Mouse (Mus musculus): ENCODE data around the gene Lpp. TPM values are rescaled to one million over a fixed set of nuclear protein-coding genes. Genes with fewer than 3 reads are reported as not detected.

Gene Lpp
- polyA plus RNA-seq, 1 experiment from 2014 or later = 79.2 TPM

GRCm38 (mm10) chr16:24629218-24630172, 236.2 kb downstream of the Lpp start:
- WGBS = 78% methylated on average over 12 of the region's 12 CpGs
- Histone ChIP-seq H3K27me3 (replicated peaks; ENCODE audit: control insufficient read depth, insufficient read depth, low read length) (no peaks in the 10 kb centered on the region), H3K27ac (ENCODE audit: low read depth) (no peak overlapping the region), H3K36me3 (ENCODE audit: control insufficient read depth, insufficient read depth, low read length) (no peaks in the 10 kb centered on the region), H3K4me2 (ENCODE audit: low read length) (no peak overlapping the region), H3K4me3 (ENCODE audit: low read depth, low read length) (no peak overlapping the region), H3K9me3 (ENCODE audit: control insufficient read depth, low read length) (no peaks in the 10 kb centered on the region), H3K9ac (ENCODE audit: low read length) (no peak overlapping the region), H3K4me1 (replicated peaks; ENCODE audit: control insufficient read depth, insufficient read depth, low read length) (no peaks in the 10 kb centered on the region)
- ATAC-seq (replicated peaks; ENCODE audit: low FRiP score, low TSS enrichment, low read depth) (no peak), DNase-seq (ENCODE audit: low spot score) (no peak)

GRCm38 (mm10) chr16:24635381-24635919, 242.1 kb downstream of the Lpp start:
- WGBS = 94% methylated on average over 7 of the region's 7 CpGs
- Histone ChIP-seq H3K9ac (ENCODE audit: low read length) (no peak overlapping the region), H3K4me3 (ENCODE audit: low read depth, low read length) (no peak overlapping the region), H3K36me3 (ENCODE audit: control insufficient read depth, insufficient read depth, low read length) (no peaks in the 10 kb centered on the region), H3K27ac (ENCODE audit: low read depth) (no peak overlapping the region), H3K4me1 (replicated peaks; ENCODE audit: control insufficient read depth, insufficient read depth, low read length) (no peaks in the 10 kb centered on the region), H3K27me3 (replicated peaks; ENCODE audit: control insufficient read depth, insufficient read depth, low read length) (no peaks in the 10 kb centered on the region), H3K9me3 (ENCODE audit: control insufficient read depth, low read length) (no peaks in the 10 kb centered on the region), H3K4me2 (ENCODE audit: low read length) (no peak overlapping the region)
- DNase-seq (ENCODE audit: low spot score) = no peak
- no peak for ATAC-seq (replicated peaks; ENCODE audit: low FRiP score, low TSS enrichment, low read depth)

GRCm38 (mm10) chr16:24636894-24637293, 243.6 kb downstream of the Lpp start:
- 83% methylated on average over 2 of the region's 2 CpGs for WGBS
- H3K4me2 ChIP-seq (ENCODE audit: low read length) = no peak overlapping the region
- no peak for ATAC-seq (replicated peaks; ENCODE audit: low FRiP score, low TSS enrichment, low read depth)

GRCm38 (mm10) chr16:24641003-24641797, 247.9 kb downstream of the Lpp start:
- Histone ChIP-seq H3K27me3 (replicated peaks; ENCODE audit: control insufficient read depth, insufficient read depth, low read length) (no peaks in the 10 kb centered on the region), H3K9me3 (ENCODE audit: control insufficient read depth, low read length) (no peaks in the 10 kb centered on the region), H3K9ac (ENCODE audit: low read length) (no peak overlapping the region), H3K36me3 (ENCODE audit: control insufficient read depth, insufficient read depth, low read length) (no peaks in the 10 kb centered on the region), H3K4me1 (replicated peaks; ENCODE audit: control insufficient read depth, insufficient read depth, low read length) (no peaks in the 10 kb centered on the region), H3K4me2 (ENCODE audit: low read length) (no peak overlapping the region), H3K27ac (ENCODE audit: low read depth) (no peak overlapping the region), H3K4me3 (ENCODE audit: low read depth, low read length) (no peak overlapping the region)
- WGBS = 80% methylated on average over 9 of the region's 9 CpGs
- ATAC-seq (replicated peaks; ENCODE audit: low FRiP score, low TSS enrichment, low read depth) = no peak
- DNase-seq (ENCODE audit: low spot score) = no peak

More at GRCm38 (mm10) chr16:24636894-24637293, 243.6 kb downstream of the Lpp start:
- H3K36me3 ChIP-seq (ENCODE audit: control insufficient read depth, insufficient read depth, low read length) = no peaks in the 10 kb centered on the region
- no peaks in the 10 kb centered on the region for H3K9me3 ChIP-seq (ENCODE audit: control insufficient read depth, low read length)
- H3K4me3 ChIP-seq (ENCODE audit: low read depth, low read length) = no peak overlapping the region
- no peak for DNase-seq (ENCODE audit: low spot score)
- no peaks in the 10 kb centered on the region for H3K27me3 ChIP-seq (replicated peaks; ENCODE audit: control insufficient read depth, insufficient read depth, low read length)
- H3K27ac ChIP-seq (ENCODE audit: low read depth) = no peak overlapping the region
- H3K4me1 ChIP-seq (replicated peaks; ENCODE audit: control insufficient read depth, insufficient read depth, low read length) = no peaks in the 10 kb centered on the region
- no peak overlapping the region for H3K9ac ChIP-seq (ENCODE audit: low read length)

GRCm38 (mm10) chr16:24643024-24643635, 249.8 kb downstream of the Lpp start:
- 80% methylated on average over 4 of the region's 4 CpGs for WGBS
- H3K4me1 ChIP-seq (replicated peaks; ENCODE audit: control insufficient read depth, insufficient read depth, low read length) = no peaks in the 10 kb centered on the region
- H3K4me3 ChIP-seq (ENCODE audit: low read depth, low read length) = no peak overlapping the region
- no peak overlapping the region for H3K4me2 ChIP-seq (ENCODE audit: low read length)
- ATAC-seq (replicated peaks; ENCODE audit: low FRiP score, low TSS enrichment, low read depth) (no peak), DNase-seq (ENCODE audit: low spot score) (no peak)
- no peaks in the 10 kb centered on the region for H3K27me3 ChIP-seq (replicated peaks; ENCODE audit: control insufficient read depth, insufficient read depth, low read length)
- no peak overlapping the region for H3K27ac ChIP-seq (ENCODE audit: low read depth)
- no peaks in the 10 kb centered on the region for H3K9me3 ChIP-seq (ENCODE audit: control insufficient read depth, low read length)
- no peaks in the 10 kb centered on the region for H3K36me3 ChIP-seq (ENCODE audit: control insufficient read depth, insufficient read depth, low read length)
- H3K9ac ChIP-seq (ENCODE audit: low read length) = no peak overlapping the region

GRCm38 (mm10) chr16:24644154-24644553, 250.8 kb downstream of the Lpp start:
- no peak overlapping the region for H3K4me3 ChIP-seq (ENCODE audit: low read depth, low read length)
- no peak overlapping the region for H3K27ac ChIP-seq (ENCODE audit: low read depth)
- no peak for ATAC-seq (replicated peaks; ENCODE audit: low FRiP score, low TSS enrichment, low read depth)
- H3K9me3 ChIP-seq (ENCODE audit: control insufficient read depth, low read length) = no peaks in the 10 kb centered on the region
- no peaks in the 10 kb centered on the region for H3K36me3 ChIP-seq (ENCODE audit: control insufficient read depth, insufficient read depth, low read length)
- no peaks in the 10 kb centered on the region for H3K4me1 ChIP-seq (replicated peaks; ENCODE audit: control insufficient read depth, insufficient read depth, low read length)
- WGBS = 84% methylated on average over 8 of the region's 8 CpGs
- H3K4me2 ChIP-seq (ENCODE audit: low read length) = no peak overlapping the region
- H3K27me3 ChIP-seq (replicated peaks; ENCODE audit: control insufficient read depth, insufficient read depth, low read length) = no peaks in the 10 kb centered on the region
- no peak for DNase-seq (ENCODE audit: low spot score)
- H3K9ac ChIP-seq (ENCODE audit: low read length) = no peak overlapping the region

GRCm38 (mm10) chr16:24644760-24645406, 251.6 kb downstream of the Lpp start:
- Histone ChIP-seq H3K27me3 (replicated peaks; ENCODE audit: control insufficient read depth, insufficient read depth, low read length) (no peaks in the 10 kb centered on the region), H3K9me3 (ENCODE audit: control insufficient read depth, low read length) (no peaks in the 10 kb centered on the region), H3K36me3 (ENCODE audit: control insufficient read depth, insufficient read depth, low read length) (no peaks in the 10 kb centered on the region), H3K9ac (ENCODE audit: low read length) (no peak overlapping the region), H3K27ac (ENCODE audit: low read depth) (no peak overlapping the region), H3K4me3 (ENCODE audit: low read depth, low read length) (no peak overlapping the region), H3K4me2 (ENCODE audit: low read length) (no peak overlapping the region), H3K4me1 (replicated peaks; ENCODE audit: control insufficient read depth, insufficient read depth, low read length) (no peaks in the 10 kb centered on the region)
- DNase-seq (ENCODE audit: low spot score) = no peak
- no peak for ATAC-seq (replicated peaks; ENCODE audit: low FRiP score, low TSS enrichment, low read depth)
- 86% methylated on average over 4 of the region's 4 CpGs for WGBS

Measured in intestine, embryonic 14.5 days (tissue).